Comparison of ENCODE assay signal across 32 mouse cellular contexts in the genomic region with DNA sequence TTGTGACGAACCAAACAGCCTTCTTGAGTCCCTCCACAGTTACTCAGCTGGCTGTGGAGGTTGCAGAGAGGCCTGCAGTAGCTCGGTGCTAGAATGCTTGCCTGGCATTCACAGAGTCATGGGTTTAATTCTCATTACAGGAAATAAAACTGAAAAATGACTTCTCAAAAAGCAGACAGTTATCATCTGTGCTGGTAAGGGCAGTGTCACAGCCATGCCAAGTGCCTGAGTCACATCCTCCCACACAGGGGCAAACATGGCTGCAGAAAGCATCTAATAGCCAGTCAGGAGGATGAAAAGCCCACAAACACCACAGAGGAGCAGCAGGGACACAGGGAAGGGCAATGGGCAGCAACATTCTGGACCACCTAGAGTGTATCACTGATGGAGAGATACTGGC. TPM values are rescaled to one million over a fixed set of nuclear protein-coding genes. Genes with fewer than 3 reads are reported as not detected.
DNase-seq lines count a peak whose midpoint lies in the region; ATAC-seq and TF ChIP-seq lines count a peak whose summit lies in the region.
"Had no signal": no experiment of that assay in that cellular context is flagged by ENCODE, and none has a peak within 500 bp of the region (broad histone marks: within the 10 kb centered on the region; RNA-seq: fewer than 3 reads in every experiment).

No protein-coding gene starts in this region.

- CTCF ChIA-PET in Patski (lab: Charles Lee) = interaction anchor here (14.7 kb wide), 1 partner anchor 37 kb away, joined by 106 read pairs; no protein-coding TSS in a partner anchor

- peaks cover 40% of the 10 kb centered on the region for H3K4me1 ChIP-seq in liver, embryonic 12.5 days
- H3K4me1 ChIP-seq: forebrain, embryonic 15.5 days had no signal

- peak overlapping the region; percentile 27; the same call in 1 of the 2 replicates for H3K27ac ChIP-seq in macrophage
- H3K27ac ChIP-seq in liver, embryonic 12.5 days = no peak overlapping the region
- H3K27ac ChIP-seq: forebrain, embryonic 15.5 days; heart, embryonic 15.5 days; hindbrain, embryonic 10.5 days; hindbrain, embryonic 13.5 days; intestine, embryonic 15.5 days had no signal

- TF ChIP-seq CTCF in C2C12 (IDR thresholded peaks at IDR 0.05; ENCODE audit: control insufficient read depth, insufficient read depth, insufficient read length) (no peak), Patski (IDR thresholded peaks at IDR 0.05) (no peak)

- no peak overlapping the region for H3K9ac ChIP-seq in liver, embryonic 12.5 days
- H3K9ac ChIP-seq: forebrain, embryonic 15.5 days; heart, embryonic 12.5 days; heart, embryonic 15.5 days; hindbrain, embryonic 13.5 days; intestine, embryonic 15.5 days had no signal

- H3K4me2 ChIP-seq in liver, embryonic 12.5 days = no peak overlapping the region
- H3K4me2 ChIP-seq: forebrain, embryonic 15.5 days; heart, embryonic 12.5 days; heart, embryonic 15.5 days; hindbrain, embryonic 13.5 days; intestine, embryonic 15.5 days had no signal

- H3K4me3 ChIP-seq in C2C12 (ENCODE audit: insufficient read depth, poor library complexity, severe bottlenecking) = no peak overlapping the region
- no peak overlapping the region for H3K4me3 ChIP-seq in macrophage (ENCODE audit: inconsistent target)
- no peak overlapping the region for H3K4me3 ChIP-seq in liver, embryonic 12.5 days
- H3K4me3 ChIP-seq: forebrain, embryonic 15.5 days; heart, embryonic 12.5 days; heart, embryonic 15.5 days; hindbrain, embryonic 10.5 days; hindbrain, embryonic 13.5 days; intestine, embryonic 15.5 days had no signal

- 74% methylated on average over 2 of the region's 2 CpGs for WGBS in macrophage (ENCODE audit: missing documents)
- WGBS in liver, embryonic 12.5 days (ENCODE audit: insufficient replicate concordance) = 60% methylated on average over 2 of the region's 2 CpGs

- H3K27me3 ChIP-seq in C2C12 (ENCODE audit: control insufficient read depth, insufficient read depth, insufficient read length) = no peaks in the 10 kb centered on the region
- H3K27me3 ChIP-seq in Patski = no peaks in the 10 kb centered on the region
- peaks cover 14% of the 10 kb centered on the region; the same call in 1 of the 2 replicates for H3K27me3 ChIP-seq in liver, embryonic 12.5 days (replicated peaks)
- H3K27me3 ChIP-seq: forebrain, embryonic 15.5 days; intestine, embryonic 15.5 days had no signal

- POLR2A ChIA-PET in Patski (lab: Charles Lee) = interaction anchor here (0.6 to 0.9 kb wide), 3 partner anchors 9 to 37 kb away, joined by 3 to 4 read pairs (median 3); a partner anchor contains a TSS

- in situ Hi-C loops in Patski (cut with MboI; ENCODE audit: low pct_unique_long_range_greater_than_20kb) = no loop called here

- no peaks in the 10 kb centered on the region for H3K9me3 ChIP-seq in liver, embryonic 12.5 days (replicated peaks)
- H3K9me3 ChIP-seq: forebrain, embryonic 15.5 days; heart, embryonic 15.5 days; hindbrain, embryonic 10.5 days; hindbrain, embryonic 13.5 days; intestine, embryonic 15.5 days had no signal

- no peak overlapping the region for H3ac ChIP-seq in C2C12 (ENCODE audit: control insufficient read depth, insufficient read length, low read depth)

- peak; percentile 70 for ATAC-seq in Patski
- no peak for ATAC-seq in liver, embryonic 12.5 days
- ATAC-seq: activated CD4-positive, CD25-positive, alpha-beta regulatory T cell, adult 4 months; forebrain, embryonic 15.5 days; hindbrain, embryonic 16.5 days; intestine, embryonic 15.5 days had no signal

- no peaks in the 10 kb centered on the region for H3K36me3 ChIP-seq in C2C12 (ENCODE audit: control insufficient read depth, insufficient read depth)
- H3K36me3 ChIP-seq in macrophage (ENCODE audit: inconsistent target) = no peaks in the 10 kb centered on the region
- no peaks in the 10 kb centered on the region for H3K36me3 ChIP-seq in liver, embryonic 12.5 days
- H3K36me3 ChIP-seq: forebrain, embryonic 15.5 days; heart, embryonic 12.5 days; heart, embryonic 15.5 days; hindbrain, embryonic 10.5 days; hindbrain, embryonic 13.5 days; intestine, embryonic 15.5 days had no signal

- DNase-seq in 3T3-L1 (ENCODE audit: low read depth, low spot score) (peak; percentile 91), Patski (ENCODE audit: low read depth, low spot score) (no peak)
- no peak for DNase-seq in kidney, postnatal 36 days
- DNase-seq in right cerebral cortex, adult 2 months (ENCODE audit: low spot score in 2 of 2) = no peak
- no peak for DNase-seq in layer of hippocampus, adult 9-10 months (ENCODE audit: low spot score)
- DNase-seq: adrenal gland, postnatal 10 days; cerebellum, adult 11-12 months; cerebellum, adult 8-10 months; cerebellum, postnatal 14 days; gastrocnemius, postnatal 25 days; heart, adult 18-20 months; heart, postnatal 10 days; heart, postnatal 36 days had no signal

- H3K79me2 ChIP-seq in C2C12 (ENCODE audit: control insufficient read depth, insufficient read depth) (no peaks in the 10 kb centered on the region), macrophage (ENCODE audit: inconsistent target) (no peaks in the 10 kb centered on the region)

- no peaks in the 10 kb centered on the region for H3K79me3 ChIP-seq in C2C12 (ENCODE audit: low read depth)

TF ChIP-seq in C2C12, 6 proteins besides CTCF, POLR2A, EP300 and RAD21:
- no peak for TF ChIP-seq CEBPB (IDR thresholded peaks at IDR 0.05; ENCODE audit: low read depth)
- peak; percentile 44 for TF ChIP-seq FOSL1 (IDR thresholded peaks at IDR 0.05; ENCODE audit: insufficient read depth, low read length, poor library complexity, severe bottlenecking)
- peak; percentile 45 for TF ChIP-seq MYOD1 (IDR thresholded peaks at IDR 0.05; ENCODE audit: control insufficient read depth, insufficient read length, low read depth)
- peak; percentile 54 for TF ChIP-seq MAX (IDR thresholded peaks at IDR 0.05)

RNA-seq across cellular contexts. Expression of a gene that starts 8.4 kb away (rescaled TPM):
- polyA plus RNA-seq in C2C12 (2012; fragmentation: generic; extraction: Trizol) = 6.6 TPM
- polyA plus RNA-seq in Patski (2021) = 151 TPM
- total RNA-seq in macrophage (2018; cell fraction: chromatin; rRNA removed) = 10 to 100 TPM in 24 of 26 experiments, 1 to 10 TPM in 2; 4.5 to 67.9 (median 27.2) TPM
- 100 to 1,000 TPM in 1 of 26 experiments, 10 to 100 TPM in 25; 23.9 to 104 (median 44.7) TPM for total RNA-seq in macrophage (2018; cell fraction: cytosol; rRNA removed)
- total RNA-seq in macrophage (2018; cell fraction: nucleus; rRNA removed) = 10 to 100 TPM; 15.6 to 85.3 (median 32.2) TPM
- 38.4 to 80.5 TPM (median 38.6 TPM) in 3 replicates for polyA plus RNA-seq in macrophage (2018)
- 0.68 and 0.79 TPM in 2 replicates for polyA plus RNA-seq in liver, embryonic 12.5 days (2016; fragmentation: Nextera tagmentation; extraction: Ambion mirVana)

RNA-seq across cellular contexts. Expression of a gene that starts 40.9 kb away (rescaled TPM):
- polyA plus RNA-seq in C2C12 (2012; fragmentation: generic; extraction: Trizol) = not detected
- not detected for polyA plus RNA-seq in Patski (2021)
- total RNA-seq in macrophage (2018; cell fraction: chromatin; rRNA removed) = not detected
- not detected for total RNA-seq in macrophage (2018; cell fraction: cytosol; rRNA removed)
- not detected for total RNA-seq in macrophage (2018; cell fraction: nucleus; rRNA removed)
- polyA plus RNA-seq in macrophage (2018) = not detected in 3 replicates
- polyA plus RNA-seq in liver, embryonic 12.5 days (2016; fragmentation: Nextera tagmentation; extraction: Ambion mirVana) = not detected in 2 replicates
- total RNA-seq: adrenal gland, postnatal 10 days; adrenal gland, postnatal 4 days; ES-E14; gastrocnemius, adult 8-10 months; gastrocnemius, postnatal 25 days; heart, adult 18-20 months; heart, postnatal 10 days; heart, postnatal 36 days had no signal
- polyA plus RNA-seq: activated CD4-positive, CD25-positive, alpha-beta regulatory T cell, adult 4 months; brain, embryonic 14.5 days; embryonic facial prominence, embryonic 11.5 days; embryonic facial prominence, embryonic 14.5 days; forebrain, embryonic 11.5 days; forebrain, embryonic 15.5 days; gonadal fat pad, adult 2 months; heart, embryonic 12.5 days; heart, embryonic 15.5 days; hindbrain, embryonic 10.5 days; hindbrain, embryonic 13.5 days; hindbrain, embryonic 16.5 days; intestine, embryonic 15.5 days had no signal

RNA-seq across cellular contexts. Expression of a gene that starts 49.0 kb away (rescaled TPM):
- polyA plus RNA-seq in C2C12 (2012; fragmentation: generic; extraction: Trizol) (67.0 TPM), Patski (2021) (51.8 TPM), macrophage (2018) (9.5 to 26.7 TPM (median 17.2 TPM) in 3 replicates)
- total RNA-seq in macrophage (2018; cell fraction: chromatin; rRNA removed) = 10 to 100 TPM; 10.2 to 54.1 (median 31.6) TPM
- 10 to 100 TPM in 17 of 26 experiments, 1 to 10 TPM in 9; 7.0 to 14.7 (median 11.7) TPM for total RNA-seq in macrophage (2018; cell fraction: cytosol; rRNA removed)
- total RNA-seq in macrophage (2018; cell fraction: nucleus; rRNA removed) = 10 to 100 TPM in 22 of 26 experiments, 1 to 10 TPM in 4; 6.3 to 77.0 (median 18.5) TPM
- polyA plus RNA-seq in liver, embryonic 12.5 days (2016; fragmentation: Nextera tagmentation; extraction: Ambion mirVana) = 41.6 and 45.4 TPM in 2 replicates

RNA-seq across cellular contexts. Expression of a gene that starts 49.6 kb away (rescaled TPM):
- polyA plus RNA-seq in C2C12 (2012; fragmentation: generic; extraction: Trizol) (2.2 TPM), Patski (2021) (10.9 TPM), macrophage (2018) (3.8 to 11.4 TPM (median 5.9 TPM) in 3 replicates)
- total RNA-seq in macrophage (2018; cell fraction: chromatin; rRNA removed) = 10 to 100 TPM in 25 of 26 experiments, 1 to 10 TPM in 1; 6.3 to 87.7 (median 36.8) TPM
- 10 to 100 TPM in 12 of 26 experiments, 1 to 10 TPM in 14; 3.5 to 20.3 (median 7.5) TPM for total RNA-seq in macrophage (2018; cell fraction: cytosol; rRNA removed)
- total RNA-seq in macrophage (2018; cell fraction: nucleus; rRNA removed) = 10 to 100 TPM in 24 of 26 experiments, 1 to 10 TPM in 2; 6.9 to 51.7 (median 23.0) TPM
- polyA plus RNA-seq in liver, embryonic 12.5 days (2016; fragmentation: Nextera tagmentation; extraction: Ambion mirVana) = 2.6 and 3.1 TPM in 2 replicates
